Mouse (Mus musculus) urinary bladder, postnatal 25 days (tissue): ENCODE results near the gene Cdx2.

Source experiments
- DNase-seq: peaks from one replicate; pipeline ENCODE4 v3.0.0; 2022; ENCODE audit warnings: low spot score

Gene Cdx2

DNA sequence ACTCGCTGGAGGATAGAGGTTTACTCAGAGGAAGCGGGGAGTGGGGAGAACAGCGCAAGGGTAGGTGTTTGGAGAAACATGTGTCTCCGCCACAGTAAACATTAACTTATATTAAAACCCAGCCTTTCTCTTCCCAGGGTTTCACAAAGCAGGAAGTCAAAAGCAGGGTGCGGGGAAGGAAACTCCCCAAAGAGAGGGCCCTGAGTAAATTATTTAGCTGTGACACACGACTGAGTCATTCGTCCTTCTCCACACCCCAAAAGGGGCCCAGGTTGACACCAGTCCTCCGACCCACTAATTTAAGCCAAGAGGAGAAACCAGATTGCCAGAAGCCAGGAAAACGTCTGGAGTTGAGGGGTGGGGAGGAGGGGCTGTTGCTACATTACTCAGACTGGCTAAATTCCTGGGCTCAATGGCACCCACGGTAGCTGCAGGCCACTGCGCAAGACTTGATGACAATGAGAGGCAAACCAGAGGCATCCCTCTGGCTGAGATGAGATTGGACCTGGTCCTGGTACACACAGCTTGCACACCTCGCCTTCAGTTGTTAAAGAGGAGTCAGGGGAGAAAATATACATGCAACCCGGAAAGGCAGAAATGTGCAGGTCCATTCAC lies 14.5 kb downstream of the Cdx2 start:
- no peak for DNase-seq

GRCm38 (mm10) chr5:147291764-147292505 lies 15.1 kb downstream of the Cdx2 start:
- DNase-seq = no peak

GRCm38 (mm10) chr5:147284365-147284764 lies 22.7 kb downstream of the Cdx2 start:
- no peak for DNase-seq

DNA sequence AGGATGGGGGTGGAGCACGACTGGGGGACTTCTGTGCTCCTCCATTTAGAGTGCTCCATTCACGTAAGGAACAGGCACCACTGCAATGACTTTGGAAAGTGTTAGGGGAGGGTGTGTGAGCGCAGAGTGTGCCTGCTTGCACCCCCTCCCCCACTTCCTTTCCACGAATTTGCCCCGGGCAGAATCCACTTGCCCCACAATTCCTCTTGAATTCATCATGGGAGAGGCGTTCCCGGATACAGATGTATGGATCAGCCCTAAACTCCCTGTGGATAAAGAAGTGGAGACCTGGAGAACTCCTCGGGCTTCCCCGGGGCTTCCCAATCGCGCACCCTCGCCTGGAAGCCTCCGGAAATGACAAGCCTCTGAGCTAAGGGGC lies 29.5 kb downstream of the Cdx2 start:
- DNase-seq = no peak

DNA sequence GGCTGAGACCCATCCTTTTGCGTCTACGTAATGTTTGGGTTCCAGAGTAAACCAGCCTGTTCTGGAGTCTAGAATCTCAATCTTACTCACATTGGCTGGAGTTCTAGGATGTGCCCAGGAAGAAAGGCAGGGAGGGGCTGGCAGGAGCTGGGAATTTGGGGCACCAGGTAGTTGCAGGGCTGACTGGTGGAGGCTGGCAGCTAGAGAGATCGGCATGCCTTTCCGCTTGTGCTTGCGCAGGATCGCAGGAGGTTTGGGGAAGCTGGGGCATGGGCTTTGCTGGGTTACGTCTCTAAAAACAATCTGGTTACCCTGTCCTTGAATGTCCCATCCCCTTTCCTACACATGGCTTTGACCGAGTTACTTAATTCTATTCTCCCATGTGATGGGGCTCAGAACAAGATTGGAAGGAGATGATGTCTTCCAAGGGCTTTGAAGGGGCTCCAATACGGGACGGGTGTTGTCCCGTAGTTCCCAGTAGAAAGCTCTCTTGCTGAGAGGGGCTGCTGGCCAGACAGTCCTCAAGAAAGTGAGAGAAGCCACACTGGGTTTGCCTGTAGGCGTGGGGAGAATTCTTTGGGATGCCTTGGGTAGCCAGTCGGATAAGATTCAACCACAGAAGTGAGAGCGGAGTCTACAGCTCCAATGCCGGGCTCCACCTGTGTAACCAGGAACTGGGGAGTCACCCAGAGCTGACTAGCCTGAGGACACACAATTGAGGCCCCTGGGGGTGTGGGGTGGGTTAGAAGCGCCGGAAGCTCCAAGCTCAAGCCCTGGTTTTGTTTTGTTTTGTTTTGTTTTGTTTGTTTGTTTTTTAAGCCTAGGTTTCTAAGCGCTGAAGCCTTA lies 30.1 kb downstream of the Cdx2 start:
- DNase-seq = no peak

DNA sequence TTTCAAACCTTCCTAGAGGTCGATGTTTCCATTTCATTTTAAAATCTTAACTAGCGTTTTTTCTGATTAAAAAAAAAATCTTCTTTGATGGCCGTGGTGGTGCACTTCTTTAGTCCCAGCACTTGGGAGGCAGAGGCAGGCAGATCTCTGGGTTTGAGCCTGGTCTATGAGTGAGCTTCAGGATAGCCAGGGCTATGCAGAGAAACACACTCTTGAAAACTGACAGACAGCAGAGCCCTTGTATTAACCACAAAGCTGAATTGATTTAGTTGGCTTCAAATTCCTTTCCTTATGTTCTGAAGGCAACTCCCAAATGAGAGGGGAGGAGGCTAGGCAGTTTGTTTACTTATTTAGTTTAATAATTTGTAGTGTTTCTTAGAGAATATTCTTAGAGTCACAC lies 31.3 kb downstream of the Cdx2 start:
- DNase-seq = no peak

DNA sequence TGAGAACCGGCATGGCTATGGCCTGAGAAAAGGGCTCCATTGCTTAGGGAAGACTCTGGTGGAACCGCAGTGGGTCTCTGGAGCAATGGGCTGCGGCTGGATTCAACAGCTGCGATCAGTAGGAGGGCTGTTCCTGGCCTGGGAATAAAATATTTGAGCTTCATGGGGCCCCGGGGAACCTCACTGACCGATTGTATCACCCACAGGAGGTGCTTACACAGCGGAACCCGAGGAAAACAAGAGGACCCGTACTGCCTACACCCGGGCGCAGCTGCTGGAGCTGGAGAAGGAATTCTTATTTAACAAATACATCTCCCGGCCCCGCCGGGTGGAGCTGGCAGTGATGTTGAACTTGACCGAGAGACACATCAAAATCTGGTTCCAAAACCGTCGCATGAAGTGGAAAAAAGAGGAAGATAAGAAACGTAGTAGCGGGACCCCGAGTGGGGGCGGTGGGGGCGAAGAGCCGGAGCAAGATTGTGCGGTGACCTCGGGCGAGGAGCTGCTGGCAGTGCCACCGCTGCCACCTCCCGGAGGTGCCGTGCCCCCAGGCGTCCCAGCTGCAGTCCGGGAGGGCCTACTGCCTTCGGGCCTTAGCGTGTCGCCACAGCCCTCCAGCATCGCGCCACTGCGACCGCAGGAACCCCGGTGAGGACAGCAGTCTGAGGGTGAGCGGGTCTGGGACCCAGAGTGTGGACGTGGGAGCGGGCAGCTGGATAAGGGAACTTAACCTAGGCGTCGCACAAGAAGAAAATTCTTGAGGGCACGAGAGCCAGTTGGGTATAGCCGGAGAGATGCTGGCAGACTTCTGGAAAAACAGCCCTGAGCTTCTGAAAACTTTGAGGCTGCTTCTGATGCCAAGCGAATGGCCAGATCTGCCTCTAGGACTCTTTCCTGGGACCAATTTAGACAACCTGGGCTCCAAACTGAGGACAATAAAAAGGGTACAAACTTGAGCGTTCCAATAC lies 32.6 kb downstream of the Cdx2 start:
- DNase-seq = no peak

- DNase-seq = no peak
Measured at GRCm38 (mm10) chr5:147272808-147273345, 34.2 kb downstream of the Cdx2 start.

DNA sequence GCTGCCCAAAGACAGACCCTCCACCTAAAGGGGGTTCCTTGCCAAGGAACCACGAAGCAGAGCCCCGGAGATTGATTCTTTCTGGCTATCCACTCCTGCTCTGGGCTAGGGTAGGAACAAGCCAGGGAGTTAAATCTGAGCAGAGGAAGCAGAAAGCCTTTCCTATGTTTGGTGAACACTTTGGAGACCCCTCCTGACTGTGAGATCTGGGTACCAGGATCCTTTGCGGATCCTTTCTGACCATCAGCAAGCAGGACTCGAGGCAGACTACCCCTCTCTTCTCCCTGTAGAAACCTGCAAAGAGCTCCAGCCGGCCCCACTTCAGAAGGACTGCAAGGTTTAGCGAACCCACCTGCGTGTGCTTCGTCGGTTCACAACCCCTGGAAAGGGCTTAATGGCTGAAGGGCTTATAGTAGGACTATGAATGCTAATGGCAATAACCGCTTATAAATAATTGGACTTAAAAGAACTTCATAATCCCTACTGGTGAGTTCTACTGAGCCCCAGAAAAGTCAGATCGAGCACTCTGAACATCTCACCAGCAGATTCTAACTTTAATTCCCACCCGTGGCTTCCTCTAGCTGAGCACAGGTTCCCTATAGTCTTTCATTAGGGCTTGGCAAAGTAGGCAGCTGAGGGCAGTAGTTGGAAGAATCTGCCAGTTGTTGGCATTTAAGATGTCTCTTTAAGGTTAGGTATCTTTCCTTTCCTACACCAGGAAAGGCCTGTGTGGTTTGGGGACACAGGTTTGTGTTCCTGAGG lies 34.8 kb downstream of the Cdx2 start:
- no peak for DNase-seq

DNA sequence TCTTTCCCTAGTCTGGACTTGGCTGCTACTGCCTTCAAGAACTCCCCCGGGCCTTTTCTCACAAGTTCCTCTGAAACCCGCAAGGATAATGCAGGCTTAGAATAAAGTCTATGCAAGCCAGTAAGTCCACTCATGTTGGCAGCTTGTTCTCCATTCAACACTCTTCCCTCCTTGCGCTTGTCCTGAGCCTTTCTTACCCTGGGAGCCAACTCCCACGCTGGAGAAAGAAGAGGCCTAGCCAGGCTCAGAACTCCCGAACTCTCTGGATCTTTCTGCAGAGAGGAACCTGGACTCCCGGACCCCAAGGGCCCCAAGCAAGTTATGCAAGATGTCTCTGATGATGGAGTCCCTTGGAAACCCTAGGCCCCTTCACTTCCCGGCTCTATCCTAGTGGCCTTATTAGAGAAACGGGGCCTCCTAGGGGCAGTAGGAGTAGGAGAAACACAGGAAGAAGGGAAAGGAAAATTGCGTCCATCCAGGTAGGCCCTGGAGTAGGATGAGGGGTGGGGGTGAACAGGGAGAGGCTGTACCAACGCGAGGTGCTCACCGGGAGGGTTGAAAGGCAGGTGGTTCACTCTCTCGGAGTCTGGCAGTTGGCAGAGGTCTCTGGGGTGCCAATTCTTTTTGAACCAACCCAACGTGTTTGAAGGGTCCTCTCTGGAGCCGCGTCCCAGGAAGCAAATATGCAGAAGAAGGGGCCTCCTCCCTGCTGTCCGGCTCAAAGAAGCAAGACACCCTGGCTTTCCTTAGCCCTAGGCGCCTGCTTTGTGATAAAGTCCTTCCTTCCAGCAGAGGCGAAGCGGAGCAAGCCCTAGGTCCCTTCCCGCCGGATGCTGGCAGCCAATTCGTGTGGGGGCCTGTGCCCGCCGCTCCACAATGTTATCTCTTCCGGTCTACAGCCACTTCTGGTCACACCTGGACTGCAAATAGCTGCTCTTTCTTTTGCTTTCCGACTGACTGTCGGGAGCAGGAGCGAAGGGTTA lies 36.1 kb downstream of the Cdx2 start:
- no peak for DNase-seq

DNA sequence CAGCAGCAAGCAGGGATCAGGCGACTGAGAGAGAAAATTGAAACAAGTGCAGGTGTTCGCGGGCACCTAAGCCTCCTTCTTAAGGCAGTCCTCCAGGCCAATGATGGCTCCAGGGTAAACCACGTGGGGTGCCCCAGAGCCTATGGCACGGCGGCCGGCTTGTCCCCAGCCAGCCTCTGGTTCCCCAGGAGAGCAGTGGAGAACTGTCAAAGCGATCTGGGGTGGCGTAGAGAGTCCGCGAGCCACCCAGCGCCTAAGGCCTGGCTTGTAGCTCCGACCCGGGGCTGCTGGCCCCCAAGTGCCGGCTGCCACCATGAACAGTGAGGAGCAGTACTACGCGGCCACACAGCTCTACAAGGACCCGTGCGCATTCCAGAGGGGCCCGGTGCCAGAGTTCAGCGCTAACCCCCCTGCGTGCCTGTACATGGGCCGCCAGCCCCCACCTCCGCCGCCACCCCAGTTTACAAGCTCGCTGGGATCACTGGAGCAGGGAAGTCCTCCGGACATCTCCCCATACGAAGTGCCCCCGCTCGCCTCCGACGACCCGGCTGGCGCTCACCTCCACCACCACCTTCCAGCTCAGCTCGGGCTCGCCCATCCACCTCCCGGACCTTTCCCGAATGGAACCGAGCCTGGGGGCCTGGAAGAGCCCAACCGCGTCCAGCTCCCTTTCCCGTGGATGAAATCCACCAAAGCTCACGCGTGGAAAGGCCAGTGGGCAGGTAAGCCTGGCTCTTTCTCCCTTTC lies 37.0 kb downstream of the Cdx2 start, which contains the start of gene Pdx1:
Gene Pdx1 (plus strand): TSS at position 34 of the 747 bp plus-strand sequence.
- DNase-seq = no peak

DNA sequence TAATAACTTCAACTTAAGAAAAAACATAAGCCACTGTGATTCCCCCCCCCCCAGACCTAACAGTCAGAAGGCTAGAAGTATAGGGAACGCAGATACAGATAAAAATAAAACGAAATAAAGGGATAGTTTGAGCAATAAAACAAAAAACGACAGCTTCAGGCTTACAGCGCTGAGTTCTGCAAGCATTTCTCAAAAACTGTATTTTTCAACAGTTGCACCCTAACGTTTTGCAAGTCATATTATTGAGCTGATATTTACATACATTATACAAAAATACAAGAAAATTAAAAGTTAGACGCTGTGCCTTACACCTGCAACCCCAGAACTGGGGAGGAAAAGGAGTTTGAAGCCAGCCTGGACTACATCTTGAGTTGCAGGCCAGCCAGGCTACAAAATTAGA lies 37.7 kb downstream of the Cdx2 start:
- DNase-seq = no peak

DNA sequence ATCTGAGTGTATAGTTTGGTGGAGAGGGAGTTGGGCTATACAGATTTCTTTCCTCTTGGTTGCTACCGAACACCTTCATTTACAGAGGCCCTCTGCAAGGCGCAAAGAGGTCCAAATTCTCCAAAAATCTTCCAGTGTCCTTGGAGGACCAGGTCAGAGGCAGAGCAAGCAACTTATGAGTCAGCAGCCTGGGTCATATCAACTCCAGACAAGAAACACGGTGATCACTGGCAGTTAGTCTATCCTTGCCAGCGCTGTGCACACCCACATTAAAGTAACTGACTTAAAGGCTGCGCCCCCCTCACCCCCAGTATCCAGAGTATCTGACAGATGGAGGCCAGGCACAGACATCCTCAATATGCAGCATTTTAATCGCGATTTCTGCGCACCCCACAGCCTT lies 38.3 kb downstream of the Cdx2 start:
- DNase-seq = no peak

DNA sequence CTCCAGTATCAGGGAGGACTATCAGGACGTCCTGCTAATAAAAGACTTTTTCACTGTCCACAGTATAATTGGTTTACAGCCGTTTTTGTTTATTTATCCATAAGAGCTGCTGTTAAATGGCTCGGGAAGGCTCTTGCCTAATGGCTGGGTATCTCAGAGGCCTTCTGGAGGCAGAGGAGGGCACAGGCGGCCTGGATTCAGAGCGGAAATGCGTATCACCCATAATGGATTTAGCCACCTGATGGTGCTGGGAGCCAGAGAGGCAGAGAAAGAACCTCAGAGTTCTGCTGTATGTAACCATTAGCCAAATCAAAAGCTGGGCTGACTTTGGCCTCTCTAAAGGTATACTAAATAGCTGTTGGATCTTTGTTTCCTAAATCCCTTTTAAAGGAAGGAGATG lies 39.6 kb downstream of the Cdx2 start:
- DNase-seq = no peak

DNA sequence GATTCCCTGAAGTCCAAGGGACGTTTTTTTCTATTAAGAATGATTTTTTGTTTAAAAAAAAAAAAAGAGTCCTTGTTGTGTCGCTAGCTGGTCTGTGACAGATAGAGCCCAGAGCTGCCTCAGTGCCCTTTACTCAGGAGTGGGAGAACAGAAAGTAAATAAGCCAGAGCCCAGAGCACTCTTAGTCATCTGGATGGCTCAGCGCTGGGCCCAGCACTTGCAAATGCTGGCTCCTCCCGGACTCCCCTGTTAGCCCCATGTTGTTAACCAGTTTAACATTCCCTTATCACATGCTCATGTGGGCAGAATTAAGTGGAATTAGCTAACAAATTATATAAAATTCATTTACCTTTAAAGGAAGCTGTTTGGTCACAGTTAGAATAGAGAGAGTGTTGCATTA lies 43.1 kb downstream of the Cdx2 start:
- DNase-seq = no peak

- no peak for DNase-seq
Measured at GRCm38 (mm10) chr5:147261899-147262541, 45.0 kb downstream of the Cdx2 start.

DNA sequence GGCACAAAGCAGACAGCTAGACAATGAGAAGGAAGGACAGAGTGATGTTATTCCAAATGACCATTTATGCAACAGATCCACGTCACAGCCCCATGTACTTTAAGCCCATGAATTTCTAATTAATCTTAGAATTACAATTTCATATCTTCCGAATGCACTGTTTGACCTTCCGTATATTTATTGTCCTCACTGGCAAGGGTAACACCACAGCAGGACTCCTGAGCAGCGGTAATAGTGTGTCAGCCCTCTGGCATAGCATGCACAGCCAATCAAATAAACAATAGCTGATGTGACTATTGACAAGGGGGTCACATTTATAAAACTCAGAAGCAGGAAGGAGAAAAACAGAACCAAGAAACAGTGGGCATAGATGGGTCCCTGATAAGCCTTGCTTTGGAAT lies 46.3 kb downstream of the Cdx2 start:
- DNase-seq = no peak

- no peak for DNase-seq
Measured at GRCm38 (mm10) chr5:147260189-147260588, 46.9 kb downstream of the Cdx2 start.
